Comparison of ENCODE assay signal across 14 mouse cellular contexts in the genomic region with DNA sequence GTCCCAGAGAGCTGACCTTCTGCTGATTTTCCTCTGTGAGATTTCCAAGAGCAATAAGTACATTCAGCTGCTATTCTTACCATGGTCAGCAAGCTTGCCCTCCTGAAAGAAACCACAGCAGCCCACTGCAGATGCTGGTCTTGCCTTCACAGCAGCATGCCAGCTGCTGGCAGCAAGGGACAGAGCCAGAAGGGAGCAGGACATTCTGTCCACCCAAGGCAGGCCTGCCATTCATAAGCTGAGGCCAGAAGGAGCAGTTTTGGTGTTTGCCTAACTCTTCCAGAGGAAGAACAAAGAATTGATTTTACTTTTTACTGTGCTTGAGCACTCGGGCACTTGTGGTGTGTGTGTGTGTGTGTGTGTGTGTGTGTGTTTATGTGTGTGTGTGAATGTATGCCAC.
"Had no signal": no experiment of that assay in that cellular context is flagged by ENCODE, and none has a peak within 500 bp of the region (broad histone marks: within the 10 kb centered on the region; RNA-seq: fewer than 3 reads in every experiment).

No protein-coding gene starts in this region.

- H3K4me3 ChIP-seq: kidney, embryonic 15.5 days; liver, embryonic 15.5 days; megakaryocyte, embryonic 14.5 days; midbrain, embryonic 15.5 days; neural tube, embryonic 13.5 days had no signal

- DNase-seq: kidney, adult 2 months; kidney, postnatal 14 days; left cerebral cortex, postnatal 4 days; lung, adult 2 months; lung, postnatal 10 days; right cerebral cortex, postnatal 14 days; thymus, postnatal 4 days had no signal

- H3K27ac ChIP-seq: kidney, embryonic 15.5 days; liver, embryonic 15.5 days; macrophage; midbrain, embryonic 15.5 days; neural tube, embryonic 13.5 days; stomach, postnatal 0 days had no signal
